Mouse (Mus musculus) spleen, adult 18-20 months (tissue): ENCODE data around the gene Wdr34.
A peak's percentile ranks its signal among the peaks of the same experiment; 100 is the strongest.
"Not testable (repeated sequence)": the region's sequence is repeated elsewhere in the genome, so short reads cannot be mapped to it uniquely, and the experiment has no call there.

Experiments used
- DNase-seq, 2 experiments: peaks; one replicate each; pipeline ENCODE4 v3.0.0; 2022; ENCODE audit warnings: mixed read lengths in 2 of 2

The Wdr34 gene

DNA sequence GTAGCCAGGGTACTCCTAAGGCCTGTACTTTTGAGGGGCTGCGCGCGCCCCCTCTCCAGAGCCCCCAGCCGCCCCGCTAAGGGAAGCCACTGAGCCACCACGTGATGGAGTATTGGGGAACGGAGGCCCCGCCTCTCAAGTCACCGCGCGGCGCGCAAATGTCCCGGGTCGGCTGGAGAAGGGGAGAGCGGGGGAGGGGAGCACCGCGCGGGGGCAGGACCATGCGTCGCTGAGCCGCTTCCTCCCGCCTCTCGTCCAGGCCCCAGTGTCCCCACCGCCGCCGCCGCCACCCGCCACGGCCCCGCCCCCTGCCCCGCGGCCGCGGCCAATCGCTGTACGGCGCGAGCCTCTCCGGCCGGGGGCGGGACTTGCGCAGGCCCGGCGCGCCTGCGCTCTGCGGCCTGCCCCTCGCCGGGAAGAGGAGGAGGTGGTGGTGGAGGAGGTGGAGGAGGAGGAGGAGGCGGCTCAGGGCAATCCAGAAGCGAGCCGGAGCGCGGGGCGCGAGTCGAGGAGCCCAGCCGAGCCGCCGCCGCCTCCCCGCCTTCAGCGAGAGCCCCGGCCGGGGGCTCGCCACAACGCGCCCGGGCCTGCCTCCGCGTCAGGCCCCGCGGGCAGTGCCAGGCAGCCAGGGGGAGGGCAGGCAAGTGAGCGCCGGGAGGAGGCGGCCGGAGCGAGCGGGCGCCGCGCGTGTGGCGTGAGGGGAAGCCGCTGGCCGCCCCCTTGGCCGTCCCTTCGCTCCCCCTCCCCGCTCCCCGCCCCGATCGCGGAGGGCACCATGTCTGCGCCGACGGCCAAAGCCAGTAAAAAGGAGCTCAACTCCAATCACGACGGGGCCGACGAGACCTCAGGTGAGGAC lies 17.6 kb upstream of the Wdr34 start:
- DNase-seq: peak; percentile 94 to 97

GRCm38 (mm10) chr2:30064298-30064697 lies 15.6 kb upstream of the Wdr34 start:
- no peak for DNase-seq

- DNase-seq: no peak
Measured at GRCm38 (mm10) chr2:30063791-30064190, 15.1 kb upstream of the Wdr34 start.

GRCm38 (mm10) chr2:30063235-30063634 lies 14.6 kb upstream of the Wdr34 start:
- no peak for DNase-seq

DNA sequence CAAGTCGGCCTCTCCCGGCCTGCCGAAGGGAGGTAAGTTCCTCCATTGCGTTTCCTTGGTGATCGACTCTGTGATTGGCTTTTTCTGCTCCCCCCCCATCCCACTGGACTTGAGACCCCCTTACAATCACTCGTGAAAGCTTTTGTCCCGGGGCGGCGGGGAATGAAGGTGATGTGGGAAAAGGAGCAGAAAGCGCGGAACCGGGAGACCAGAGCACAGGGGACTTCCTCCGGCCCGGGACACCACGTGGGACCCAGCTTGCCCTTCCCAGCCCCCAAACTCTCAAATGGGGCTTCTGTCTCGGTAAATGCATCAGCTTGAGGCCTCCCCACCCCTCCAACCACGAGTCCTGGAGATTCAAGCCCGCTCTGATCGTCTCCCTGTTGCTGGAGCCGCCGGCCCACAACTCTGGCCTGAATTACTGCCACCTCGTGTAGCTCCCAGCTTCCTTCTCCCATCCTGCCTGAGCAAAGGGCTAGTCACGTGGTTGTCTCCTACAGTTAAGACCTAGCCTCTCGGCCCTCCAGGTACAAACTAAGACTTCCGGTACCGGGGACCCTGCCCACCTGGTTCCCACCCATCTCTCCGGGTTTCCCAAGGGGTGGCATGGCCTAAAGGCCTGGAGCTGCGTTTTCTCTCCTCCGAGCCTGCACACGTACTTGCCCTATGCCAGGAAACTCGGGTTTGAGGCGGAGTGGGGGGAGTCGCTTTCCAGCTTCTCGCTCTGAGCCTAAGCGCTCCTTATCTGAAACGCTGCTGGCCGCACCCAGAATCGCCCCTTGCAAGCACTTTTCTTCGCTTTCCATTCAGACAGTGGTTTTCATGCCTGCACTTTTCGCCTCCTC lies 13.8 kb upstream of the Wdr34 start:
- peak; percentile 40 to 61 for DNase-seq

GRCm38 (mm10) chr2:30061215-30062166 lies 12.8 kb upstream of the Wdr34 start:
- peak; percentile 45 for DNase-seq

DNA sequence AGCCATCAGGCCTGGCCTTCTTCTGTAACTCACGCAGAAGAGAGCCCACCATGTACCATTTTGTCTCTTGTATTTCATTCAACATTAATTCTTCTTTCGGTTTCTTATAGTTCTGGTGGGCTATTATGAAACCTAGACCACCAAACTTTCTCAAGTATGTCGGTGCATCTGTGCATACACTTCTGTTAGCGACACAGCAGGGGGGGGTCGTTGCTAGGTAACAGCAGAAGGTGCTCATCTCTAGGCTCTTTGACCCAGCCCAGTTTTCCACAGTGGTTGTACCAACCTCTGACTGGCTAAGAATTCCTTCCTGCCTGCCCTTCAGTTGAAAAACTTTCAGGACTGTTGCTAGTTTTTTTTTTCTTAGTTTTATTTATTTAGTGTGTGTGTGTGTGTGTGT lies 9.7 kb upstream of the Wdr34 start:
- no peak for DNase-seq

DNA sequence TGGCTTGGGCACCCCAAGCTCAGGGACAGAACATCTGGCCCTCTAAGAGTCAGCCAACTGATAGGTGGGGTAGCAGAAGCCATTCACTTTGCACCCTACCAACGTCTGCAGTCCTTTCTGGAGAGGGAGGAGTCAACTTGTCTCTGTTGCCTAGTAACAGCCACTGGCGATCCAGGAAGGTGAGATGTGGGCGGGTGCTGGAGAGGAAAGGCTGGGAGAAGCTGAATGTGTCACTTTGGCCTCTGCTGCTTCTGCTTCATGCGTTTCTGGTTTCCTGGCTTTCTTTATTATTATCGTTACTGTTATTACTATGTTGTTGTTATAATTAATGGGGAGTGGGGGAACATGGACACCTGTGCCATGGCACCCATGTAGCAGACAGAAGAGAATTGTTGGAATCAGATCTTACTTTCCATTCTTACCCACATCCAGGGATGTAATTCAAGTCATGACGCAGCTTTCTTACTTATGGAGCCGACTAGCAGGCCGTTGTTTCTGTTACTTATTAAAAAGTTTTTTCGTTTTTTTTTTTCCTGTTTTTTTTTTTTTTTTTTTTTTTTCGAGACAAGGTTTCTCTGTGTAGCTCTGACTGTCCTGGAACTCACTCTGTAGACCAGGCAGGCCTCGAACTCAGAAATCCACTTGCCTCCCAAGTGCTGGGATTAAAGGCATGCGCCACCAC lies 8.7 kb upstream of the Wdr34 start, which contains the start of gene Set:
TSS of gene Set (plus strand) at position 156 of the 682 bp plus-strand sequence.
- DNase-seq: no peak

DNA sequence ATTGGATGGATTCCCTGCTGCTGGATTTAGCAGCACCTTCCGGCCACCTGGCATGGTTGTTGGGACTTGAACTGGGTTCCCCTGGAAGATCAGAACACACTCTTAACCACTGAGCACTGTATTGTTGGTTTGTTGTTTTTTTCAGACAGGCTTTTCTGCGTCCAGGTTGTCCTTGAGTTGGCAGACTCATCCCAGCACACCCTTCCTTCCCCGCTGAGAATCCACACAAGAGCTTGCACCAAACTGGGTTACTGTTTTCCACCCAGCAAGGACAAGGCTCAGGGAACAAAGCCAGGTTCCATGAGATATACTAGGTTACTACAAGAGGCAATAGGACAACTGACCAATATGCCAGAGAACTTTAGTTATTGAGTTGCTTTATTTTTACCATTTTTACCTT lies 8.1 kb upstream of the Wdr34 start:
- no peak for DNase-seq

- not testable (repeated sequence) for DNase-seq
Measured at GRCm38 (mm10) chr2:30055310-30055709, 6.6 kb upstream of the Wdr34 start.

- DNase-seq: no peak
Measured at GRCm38 (mm10) chr2:30051992-30052761, 3.5 kb upstream of the Wdr34 start.

DNA sequence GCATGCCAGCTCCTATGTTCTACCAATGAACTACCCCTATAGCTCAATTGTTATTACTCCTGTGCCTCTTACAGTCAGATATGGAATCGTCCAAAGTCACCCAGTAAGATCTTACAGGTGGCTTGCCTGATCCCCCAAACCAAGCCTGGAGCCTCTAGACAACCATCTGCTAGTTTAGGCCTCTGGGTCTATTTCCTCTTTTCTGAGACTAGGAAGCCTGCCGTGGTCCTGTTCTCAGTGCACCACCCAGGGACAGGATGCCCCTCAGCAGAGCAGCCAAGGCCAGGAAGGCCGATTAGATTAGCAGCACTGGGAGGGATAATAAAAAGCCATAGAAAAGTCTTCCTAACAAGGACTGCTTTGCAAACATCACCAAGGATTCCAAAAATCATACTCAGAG lies 1.1 kb upstream of the Wdr34 start:
- DNase-seq: no peak

- no peak for DNase-seq
Measured at GRCm38 (mm10) chr2:30048101-30048501, 580 bp downstream of the Wdr34 start.

DNA sequence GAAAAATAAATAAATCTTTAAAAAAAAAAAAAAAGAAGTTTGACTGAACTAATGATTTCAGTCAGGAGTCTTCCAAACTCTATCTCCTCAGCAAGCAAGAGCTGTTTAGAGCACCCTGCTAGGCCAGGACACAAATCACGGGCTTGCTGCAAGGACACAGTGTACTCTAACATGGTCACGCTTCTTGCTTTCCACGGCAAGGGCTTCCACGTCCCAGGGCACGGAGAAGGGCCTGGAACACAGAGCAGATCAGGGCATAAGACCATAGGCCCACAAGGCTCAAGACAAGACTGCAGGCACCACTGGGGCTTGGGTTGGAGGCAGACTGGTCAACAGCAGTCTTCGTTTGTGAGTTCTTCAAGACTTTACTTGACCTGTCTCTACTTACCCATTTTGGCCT lies 1.6 kb downstream of the Wdr34 start:
- DNase-seq: no peak

DNA sequence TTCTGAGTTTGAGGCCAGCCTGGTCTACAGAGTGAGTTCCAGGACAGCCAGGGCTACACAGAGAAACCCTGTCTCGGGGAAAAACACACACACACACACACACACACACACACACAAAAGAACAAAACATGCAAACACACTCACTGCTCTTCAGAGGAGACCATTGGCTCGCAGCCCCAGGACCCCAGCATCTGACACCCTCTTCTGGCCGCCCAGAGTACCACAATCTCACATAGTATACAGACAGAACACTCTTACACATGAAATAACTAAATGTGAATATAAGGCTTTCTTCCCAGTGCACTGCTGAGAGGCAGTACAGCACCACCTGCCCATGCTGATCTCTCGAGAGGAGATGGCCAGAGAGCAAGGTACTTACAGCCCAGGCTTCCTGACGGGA lies 4.1 kb downstream of the Wdr34 start:
- no peak for DNase-seq

- DNase-seq: peak; percentile 65 to 87
Measured at GRCm38 (mm10) chr2:30042445-30042844, 6.2 kb downstream of the Wdr34 start.

DNA sequence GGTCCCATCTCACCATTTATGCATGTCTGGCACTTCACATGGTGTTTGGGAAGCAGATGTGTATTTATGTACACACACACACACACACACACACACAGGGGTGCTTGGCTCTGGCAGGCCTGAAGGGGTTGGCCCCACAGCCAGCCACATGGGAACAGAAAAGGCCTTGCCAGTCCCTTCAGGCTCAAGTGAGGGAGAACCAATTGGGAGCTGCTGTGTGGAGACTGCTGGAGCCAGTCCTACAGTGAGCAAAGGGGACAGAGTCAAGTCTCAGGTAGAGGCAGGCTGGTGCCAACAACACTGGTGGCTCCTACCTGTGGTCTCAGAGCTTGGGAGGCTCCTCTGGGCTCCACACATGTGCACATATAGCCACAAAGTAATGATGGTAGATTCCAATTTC lies 9.0 kb downstream of the Wdr34 start:
- no peak for DNase-seq

- no peak for DNase-seq
Measured at GRCm38 (mm10) chr2:30038370-30038769, 10.3 kb downstream of the Wdr34 start.

GRCm38 (mm10) chr2:30037762-30038161 lies 10.9 kb downstream of the Wdr34 start:
- DNase-seq: no peak

GRCm38 (mm10) chr2:30032957-30033356 lies 15.7 kb downstream of the Wdr34 start:
- no peak for DNase-seq

GRCm38 (mm10) chr2:30032244-30032846 lies 16.3 kb downstream of the Wdr34 start:
- no peak for DNase-seq
